Mouse (Mus musculus) cerebellum, postnatal 14 days (tissue): ENCODE measurements at regions not wholly inside any gene's neighbourhood (a gene's known extent, or its start where the extent isn't known, plus 50 kb on each side); places are given as distances from the start of the nearest gene placed in this dataset.

ENCODE experiments used
- DNase-seq, 2 experiments: peaks; one replicate each; pipeline ENCODE4 v3.0.0; 2021; ENCODE audit warnings: mixed read lengths in 2 of 2

DNA sequence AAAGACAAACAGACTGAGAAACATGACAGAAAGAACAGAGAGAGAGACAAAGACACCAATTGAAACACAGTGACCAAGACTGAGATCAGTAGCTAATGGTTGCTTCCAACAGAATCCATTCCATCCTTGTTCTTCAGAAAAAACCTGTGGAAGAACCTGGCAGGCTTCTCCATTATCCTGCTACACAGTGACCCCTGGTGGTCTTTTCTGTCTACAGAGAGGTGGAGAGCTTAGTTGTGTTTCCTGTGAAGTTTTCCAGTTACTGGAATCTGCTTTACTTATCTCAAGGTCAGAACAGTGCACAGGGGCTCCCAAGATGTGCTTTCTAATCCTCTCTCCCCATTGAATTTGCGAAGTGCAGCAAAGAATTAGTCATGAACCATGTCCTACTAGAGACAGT is 339.1 kb upstream of the Msl3l2 start:
- peak; percentile 72 to 79 for DNase-seq

DNA sequence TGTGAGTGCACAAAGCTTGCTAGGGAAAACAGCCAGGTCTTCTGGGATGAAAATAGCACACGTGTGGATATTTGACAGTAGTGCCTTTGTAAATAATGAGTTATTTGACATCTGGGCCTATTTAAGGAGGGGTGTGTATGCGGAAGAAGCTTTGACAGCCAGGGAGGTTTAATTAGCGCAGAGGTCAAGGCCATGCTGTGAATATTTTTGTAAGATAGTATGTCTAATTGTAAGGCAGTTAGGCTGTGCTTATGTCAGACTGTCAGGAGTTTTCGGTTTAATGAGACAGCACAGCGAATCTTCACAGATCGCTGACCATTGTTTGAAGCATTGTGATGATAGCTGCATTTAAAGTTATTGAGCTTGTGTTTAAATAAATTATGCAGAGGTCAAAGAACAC is 337.1 kb upstream of the Msl3l2 start:
- no peak for DNase-seq

DNA sequence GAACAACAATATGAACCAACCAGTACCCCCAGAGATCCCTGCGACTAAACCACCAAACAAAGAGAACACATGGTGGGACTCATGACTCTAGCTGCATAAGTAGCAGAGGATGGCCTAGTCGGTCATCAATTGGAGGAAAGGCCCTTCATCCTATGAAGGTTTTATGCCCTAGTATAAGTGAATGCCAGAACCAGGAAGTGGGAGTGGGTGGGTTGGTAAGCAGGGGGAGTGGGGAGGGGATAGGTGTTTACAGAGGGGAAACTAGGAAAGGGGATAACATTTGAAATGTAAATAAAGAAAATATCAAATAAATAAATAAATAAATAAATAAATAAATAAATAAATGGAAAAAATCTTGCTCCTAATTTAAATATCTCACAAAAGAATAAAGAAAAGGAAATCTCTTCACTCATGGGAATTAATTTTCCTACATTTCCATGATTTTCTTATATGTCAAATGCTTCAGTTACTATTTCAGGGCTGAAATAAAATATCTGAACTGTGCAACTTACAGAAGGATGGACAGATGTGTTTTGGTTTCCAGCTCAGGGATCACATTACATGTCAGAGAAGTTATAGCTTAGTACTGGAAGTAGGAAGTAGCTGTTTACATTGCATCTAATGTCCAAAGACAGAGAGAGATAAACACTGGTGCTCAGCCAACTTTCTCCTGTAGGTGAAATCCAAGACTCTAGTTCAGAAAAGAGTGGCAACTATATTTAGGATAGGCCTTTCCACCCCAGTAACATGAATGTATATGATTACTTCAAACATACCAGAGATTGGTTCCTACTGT is 323.8 kb upstream of the Msl3l2 start:
- no peak for DNase-seq

GRCm38 (mm10) chr10:55813966-55814365 is 292.8 kb upstream of the Msl3l2 start:
- no peak for DNase-seq

DNA sequence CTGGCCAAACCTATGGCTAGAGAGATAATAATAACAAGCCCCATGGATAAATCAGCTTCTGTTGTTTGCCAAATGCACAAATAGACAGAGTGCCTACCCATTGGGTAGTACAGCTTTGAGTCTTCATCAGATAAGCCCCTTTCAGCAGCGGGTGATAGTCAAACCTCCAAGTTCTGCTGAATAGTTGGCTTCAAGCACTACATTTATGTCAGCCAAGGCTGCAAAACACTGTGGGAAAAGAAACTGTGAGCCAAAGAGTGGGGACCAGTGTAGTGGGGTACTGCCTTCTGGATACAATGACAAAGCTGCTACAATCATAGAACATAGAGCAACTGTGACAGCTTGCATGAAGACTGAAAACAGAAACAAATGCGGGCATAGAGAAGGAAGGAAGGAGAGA is 255.4 kb upstream of the Msl3l2 start:
- peak; percentile 14 to 43 for DNase-seq

DNA sequence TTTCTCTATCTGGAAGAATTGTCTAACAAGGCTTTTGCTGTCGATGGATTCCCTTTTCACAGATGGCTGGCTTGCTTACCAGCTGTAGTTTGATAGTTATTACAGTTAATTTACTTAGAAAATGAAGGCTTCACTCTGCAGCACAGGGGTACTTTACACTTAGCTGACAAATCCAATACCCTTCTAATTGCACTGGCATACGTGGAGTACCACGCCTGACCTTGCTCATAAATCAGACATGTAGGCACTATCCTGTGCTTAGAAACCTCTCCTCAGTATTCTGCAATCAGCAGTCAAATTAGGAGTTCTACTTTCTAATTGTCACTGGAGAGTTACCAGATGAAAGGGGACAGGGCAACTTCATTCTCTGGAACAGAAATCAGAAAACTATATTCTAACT is 214.1 kb upstream of the Msl3l2 start:
- no peak for DNase-seq

- DNase-seq, result no peak
These were observed 177.6 kb upstream of the Msl3l2 start for GRCm38 (mm10) chr10:55929100-55929499.

DNA sequence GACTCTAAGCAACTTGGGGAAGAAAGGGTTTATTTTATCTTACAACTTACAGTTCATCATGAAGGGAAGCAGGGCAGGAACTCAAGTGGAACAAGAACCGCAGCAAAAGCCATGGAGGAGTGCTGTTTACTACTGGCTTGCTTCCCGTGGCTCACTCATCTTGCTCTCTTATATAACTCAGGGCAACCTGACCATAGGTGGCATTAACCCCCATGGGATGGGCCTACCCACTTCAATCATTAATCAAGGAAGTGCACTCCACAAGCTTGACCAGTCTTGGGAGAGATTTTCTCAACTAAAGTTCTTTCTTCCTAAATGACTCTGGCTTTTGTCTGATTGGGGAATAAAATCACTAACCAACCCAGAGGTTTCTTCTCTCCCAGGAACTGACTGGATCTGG is 172.7 kb upstream of the Msl3l2 start:
- DNase-seq, result no peak

- no peak for DNase-seq
These were observed 171.3 kb upstream of the Msl3l2 start for GRCm38 (mm10) chr10:55935447-55935846.

DNA sequence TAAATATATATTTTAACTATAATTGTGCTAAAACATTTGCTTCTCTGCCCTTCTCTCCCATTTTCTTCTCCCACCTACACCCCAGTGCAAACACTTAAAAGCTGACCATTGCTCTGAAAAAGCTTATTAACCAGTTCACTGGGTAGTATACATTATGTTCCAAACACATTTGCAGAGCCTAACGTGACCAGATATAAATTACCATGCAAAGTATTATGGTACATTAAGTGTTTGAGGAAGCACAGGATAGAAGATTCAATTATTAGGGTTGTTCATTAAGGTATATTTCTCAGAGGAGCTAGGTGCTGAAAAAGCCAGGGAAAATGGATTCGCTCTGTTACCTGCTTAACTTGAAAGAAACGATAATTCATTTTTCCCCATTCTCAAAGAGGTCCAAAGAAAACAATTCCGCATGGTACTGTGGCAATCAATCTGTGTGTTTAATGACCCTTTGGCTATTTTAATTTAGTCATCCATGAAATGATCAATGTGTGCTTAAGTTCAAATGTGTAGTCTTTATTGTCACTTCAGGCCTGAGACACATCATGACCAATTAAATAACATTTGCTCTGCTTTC is 144.0 kb upstream of the Msl3l2 start:
- DNase-seq, result no peak
